Mouse (Mus musculus): ENCODE measurements around the gene Olfr1448.
"Not testable (repeated sequence)": the region's sequence is repeated elsewhere in the genome, so short reads cannot be mapped to it uniquely, and the experiment has no call there.

The Olfr1448 gene

DNA sequence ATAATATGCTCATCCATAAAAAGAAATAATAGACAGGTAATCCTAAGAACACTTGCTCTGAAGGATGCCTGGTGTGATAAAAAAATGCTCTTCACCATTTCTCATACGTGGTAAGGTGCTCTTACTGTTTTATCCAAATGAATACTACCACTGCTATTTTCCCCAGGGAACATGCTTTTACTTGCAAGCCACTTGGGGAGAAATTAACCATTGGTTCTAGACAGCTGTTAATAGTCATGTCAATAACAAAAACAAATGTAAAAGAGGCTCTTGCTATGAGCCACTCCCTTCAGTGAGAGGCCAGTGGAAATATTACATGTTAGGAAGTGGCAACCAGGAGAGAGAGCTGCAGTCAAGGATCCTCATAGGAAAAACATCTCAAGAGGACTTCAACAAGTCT is at the start of gene Olfr1448:
Olfr1448 (minus strand) TSS at position 101 of the 400 bp plus-strand sequence.
- DNase-seq (ENCODE audit: low spot score in 2 of 2): no peak

DNA sequence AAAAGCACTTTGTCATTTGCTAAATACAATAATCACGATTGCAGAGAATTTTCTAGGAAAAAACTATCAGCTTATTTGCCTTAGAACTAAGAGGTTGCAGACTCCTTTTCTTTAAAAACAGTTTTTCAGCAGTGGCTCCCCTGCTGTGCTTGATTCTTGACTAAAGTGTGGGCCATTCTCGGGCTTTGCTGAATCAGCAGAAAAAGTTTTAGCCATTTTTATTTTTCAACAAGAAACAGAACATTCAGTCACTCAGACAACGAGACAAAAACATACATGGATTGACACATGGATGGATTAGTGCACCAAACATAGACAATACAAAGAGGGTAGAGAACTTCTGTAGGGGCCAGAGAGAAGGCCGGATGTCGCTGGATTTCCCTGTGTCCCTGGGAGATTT is 45.9 kb upstream of the Olfr1448 start:
- DNase-seq (ENCODE audit: low spot score in 2 of 2): not testable (repeated sequence)

DNA sequence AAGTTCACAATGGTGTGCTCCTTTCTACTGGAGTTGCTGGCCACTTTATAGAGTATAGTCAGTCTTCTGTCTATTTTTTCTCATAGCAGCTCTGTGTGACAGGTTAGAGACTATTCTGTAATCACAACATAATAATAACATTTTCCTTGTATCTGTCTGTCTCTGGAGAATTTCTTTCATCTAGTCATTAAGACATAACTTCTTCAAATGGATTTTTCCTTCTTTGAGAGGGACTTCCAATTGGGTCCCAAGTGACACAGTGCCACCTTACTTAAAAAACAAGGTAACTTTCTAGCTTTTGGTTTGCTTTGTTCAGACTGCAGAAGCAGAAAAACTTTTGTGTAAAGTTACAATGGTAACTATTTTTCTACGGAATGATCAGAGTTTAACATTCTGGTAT is 25.7 kb upstream of the Olfr1448 start, which contains the start of gene Olfr1450:
Olfr1450 (plus strand) TSS at position 301 of the 400 bp plus-strand sequence.
- DNase-seq (ENCODE audit: low spot score in 2 of 2): no peak

DNA sequence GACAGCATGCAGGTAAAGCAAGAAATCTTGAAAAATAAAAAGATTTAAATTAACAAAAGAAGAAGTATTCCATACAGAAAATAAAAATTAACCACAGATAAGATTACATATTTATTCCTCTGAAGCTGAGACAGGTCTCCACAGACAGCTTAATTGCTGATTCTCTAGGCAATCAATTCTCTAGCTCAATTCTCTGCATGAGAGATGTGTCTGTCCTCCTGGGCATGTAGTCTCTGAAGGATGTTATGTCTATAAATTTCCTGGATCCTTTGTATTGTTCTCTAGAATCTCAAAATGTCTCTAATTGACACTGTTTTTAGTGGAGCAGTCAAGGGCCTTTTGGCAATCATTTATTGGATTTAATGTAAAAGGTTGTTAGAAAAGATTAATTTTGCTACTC is 6.3 kb upstream of the Olfr1448 start, which contains the start of gene Olfr1449:
Olfr1449 (plus strand) TSS at position 301 of the 400 bp plus-strand sequence.
- DNase-seq (ENCODE audit: low spot score in 2 of 2): no peak

DNA sequence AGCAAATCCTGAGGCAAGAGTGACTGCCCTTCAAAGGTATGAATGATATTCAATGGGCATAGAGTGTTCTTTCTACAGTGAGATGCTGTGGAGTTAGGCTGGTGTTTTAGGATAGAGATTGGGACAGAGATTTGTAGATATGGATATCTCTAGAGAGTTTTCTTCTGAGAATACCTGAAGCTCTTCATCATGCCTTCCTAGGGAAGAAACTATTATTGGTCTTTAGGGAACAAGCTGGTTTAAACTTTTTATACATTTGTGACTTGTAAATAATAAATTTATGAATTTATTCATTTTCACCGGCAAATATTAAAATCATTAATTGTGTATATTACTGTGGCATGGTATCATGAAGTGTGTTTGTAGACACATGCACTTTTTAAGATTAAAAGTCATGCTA is 20.6 kb downstream of the Olfr1448 start, which contains the start of gene Olfr1447:
Olfr1447 (minus strand) TSS at position 101 of the 400 bp plus-strand sequence.
- DNase-seq (ENCODE audit: low spot score in 2 of 2): no peak

DNA sequence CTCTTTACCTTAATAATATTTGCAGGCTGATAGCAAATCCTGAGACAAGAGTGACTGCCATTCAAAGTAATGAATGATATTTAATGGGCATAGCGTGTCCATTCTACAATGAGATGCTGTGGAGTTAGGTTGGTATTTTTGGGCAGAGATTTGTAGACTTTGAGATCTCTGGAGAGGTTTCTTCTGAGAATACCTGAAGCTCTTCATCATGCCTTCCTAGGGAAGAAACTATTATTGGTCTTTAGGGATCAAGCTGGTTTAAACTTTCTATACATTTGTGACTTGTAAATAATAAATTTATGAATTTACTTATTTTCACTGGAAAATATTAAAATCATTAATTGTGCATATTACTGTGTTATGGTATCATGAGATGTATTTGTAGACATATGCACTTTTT is 30.8 kb downstream of the Olfr1448 start, which contains the start of gene Olfr1446:
Olfr1446 (minus strand) TSS at position 101 of the 400 bp plus-strand sequence.
- DNase-seq (ENCODE audit: low spot score in 2 of 2): no peak

DNA sequence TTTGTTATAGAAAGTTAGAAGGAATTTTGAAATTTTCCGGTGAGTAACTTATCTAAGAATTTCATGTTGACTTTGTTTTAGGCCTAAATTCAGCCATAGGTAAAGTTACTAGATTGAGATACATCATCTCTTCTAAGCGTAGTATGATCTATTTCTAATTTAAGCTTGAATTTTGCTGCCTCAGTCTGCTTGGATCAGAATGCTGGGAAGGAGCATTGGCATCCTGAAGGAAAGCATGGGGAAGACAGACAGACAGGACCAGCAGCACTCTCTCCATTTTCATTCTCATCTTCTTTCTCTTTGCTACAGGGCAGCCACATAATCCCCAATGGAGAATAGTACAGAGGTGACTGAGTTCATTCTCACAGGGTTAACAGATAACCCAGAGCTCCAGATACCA is 40.7 kb downstream of the Olfr1448 start, which contains the start of gene Olfr1445:
Olfr1445 (plus strand) TSS at position 301 of the 400 bp plus-strand sequence.
- no peak for DNase-seq (ENCODE audit: low spot score in 2 of 2)

Data from urinary bladder, postnatal 36 days (tissue).